Mouse (Mus musculus) embryo, embryonic 10 days (tissue): ENCODE data around the gene Gli2.

Source experiments
- DNase-seq: peaks from one replicate; pipeline ENCODE4 v3.0.0-alpha.2; 2015; ENCODE audit warnings: low spot score

The Gli2 gene

DNA sequence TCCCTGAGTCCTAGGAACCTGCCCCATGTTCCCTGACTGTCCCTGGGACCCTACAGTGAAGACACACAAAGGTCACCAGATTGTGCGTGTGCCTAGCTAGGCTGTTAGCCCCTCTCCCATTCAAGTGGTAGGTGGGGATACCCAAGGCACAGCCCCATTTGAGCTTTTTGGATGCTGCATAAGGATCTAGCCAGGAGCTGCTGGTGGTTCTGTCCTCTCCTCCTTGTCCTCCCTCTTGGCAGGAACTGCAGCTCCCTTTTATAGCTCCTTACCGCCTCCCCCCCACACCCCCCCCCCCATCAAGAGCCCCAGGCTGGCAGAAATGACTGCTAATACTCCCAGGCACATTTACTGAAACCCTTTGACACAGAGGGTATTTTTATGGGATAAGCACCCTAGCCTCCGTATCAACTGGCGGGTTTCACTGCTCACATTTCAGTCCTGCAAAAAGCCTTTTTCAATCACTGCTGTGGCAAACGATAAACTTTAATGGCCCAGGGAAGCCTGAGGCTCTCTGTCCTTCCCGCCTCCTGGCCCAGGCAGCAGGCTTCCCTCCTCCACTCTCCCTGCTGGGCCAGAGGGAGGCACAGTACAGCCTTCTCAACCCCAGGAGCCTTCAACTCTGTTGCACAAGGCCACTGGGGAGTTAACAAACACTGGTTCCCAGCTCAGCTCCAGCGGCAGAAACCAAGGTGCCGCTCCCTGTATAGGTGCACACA lies 151.4 kb downstream of the Gli2 start:
- peak; percentile 62 for DNase-seq

DNA sequence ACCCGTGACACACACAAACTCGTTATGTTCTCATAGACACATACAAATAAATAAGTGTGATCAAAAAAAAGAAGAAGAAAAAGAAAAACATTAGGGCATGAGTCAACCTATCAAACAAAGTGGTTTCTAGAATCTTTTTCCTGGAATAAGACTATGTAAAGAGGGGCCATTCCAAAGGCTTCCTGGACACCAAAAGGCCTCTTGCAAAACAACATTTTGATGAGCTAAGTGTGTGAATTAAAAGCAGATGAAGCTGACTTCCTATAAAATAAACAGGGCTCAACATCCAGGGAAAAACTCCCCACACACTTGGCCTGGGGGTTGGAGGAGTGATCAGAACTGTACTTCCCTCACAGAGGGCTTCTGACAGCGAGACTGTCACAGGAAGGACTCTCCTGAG lies 155.1 kb downstream of the Gli2 start:
- DNase-seq, result no peak

DNA sequence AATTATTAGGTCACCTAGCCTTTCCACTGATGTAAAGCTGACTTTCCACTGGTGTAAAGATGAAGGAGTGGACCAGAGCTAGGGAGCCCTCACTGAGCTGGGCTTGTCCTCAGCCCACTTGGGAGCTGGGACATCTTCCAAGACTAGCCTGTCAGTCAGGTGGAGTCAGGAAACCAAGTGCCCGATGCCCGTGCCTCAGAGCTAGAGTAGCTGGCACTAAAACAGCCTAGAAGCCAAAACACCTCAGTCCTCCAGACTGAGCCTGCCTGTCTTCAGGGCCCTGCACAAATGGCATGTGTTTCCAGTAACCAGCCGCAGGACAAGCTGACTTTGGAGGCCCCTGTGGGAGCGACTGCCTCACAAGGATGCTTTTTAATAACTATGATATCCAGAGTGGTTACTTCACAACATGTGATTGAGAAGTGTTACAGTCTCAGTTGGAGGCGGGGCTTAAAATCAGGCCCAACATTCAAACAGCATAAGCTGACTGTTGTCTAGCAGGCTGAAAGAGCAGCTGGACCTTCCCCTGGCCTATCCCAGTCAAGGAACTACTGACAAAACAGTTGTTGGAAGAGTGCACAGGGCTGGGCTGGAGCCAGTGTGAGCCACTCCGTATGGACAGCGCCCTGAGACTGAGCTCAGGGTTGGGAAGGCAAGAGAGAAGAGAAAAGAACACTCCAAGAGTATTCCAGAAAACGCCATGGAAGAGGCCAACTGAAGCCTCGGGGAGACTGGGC lies 158.2 kb downstream of the Gli2 start:
- DNase-seq, result no peak

DNA sequence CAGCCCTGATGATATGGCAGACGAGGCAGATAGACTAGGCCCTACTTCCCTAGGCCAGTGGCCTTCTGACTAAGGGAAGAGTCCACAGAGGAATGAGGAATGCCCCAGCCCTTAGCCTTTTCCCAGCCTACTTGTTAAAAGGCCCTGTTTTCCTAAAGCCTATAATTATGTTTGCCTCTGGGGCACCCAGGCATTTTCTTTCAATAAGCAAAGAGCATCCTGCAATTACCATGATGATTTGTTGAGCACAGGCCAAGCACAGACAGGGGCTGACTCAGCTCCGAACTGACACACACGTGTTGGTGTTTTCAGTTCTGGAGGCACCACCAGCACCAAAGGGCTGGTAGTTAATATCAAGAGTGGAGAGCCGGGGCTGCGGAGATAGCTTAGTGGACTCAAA lies 162.0 kb downstream of the Gli2 start:
- DNase-seq, result no peak

DNA sequence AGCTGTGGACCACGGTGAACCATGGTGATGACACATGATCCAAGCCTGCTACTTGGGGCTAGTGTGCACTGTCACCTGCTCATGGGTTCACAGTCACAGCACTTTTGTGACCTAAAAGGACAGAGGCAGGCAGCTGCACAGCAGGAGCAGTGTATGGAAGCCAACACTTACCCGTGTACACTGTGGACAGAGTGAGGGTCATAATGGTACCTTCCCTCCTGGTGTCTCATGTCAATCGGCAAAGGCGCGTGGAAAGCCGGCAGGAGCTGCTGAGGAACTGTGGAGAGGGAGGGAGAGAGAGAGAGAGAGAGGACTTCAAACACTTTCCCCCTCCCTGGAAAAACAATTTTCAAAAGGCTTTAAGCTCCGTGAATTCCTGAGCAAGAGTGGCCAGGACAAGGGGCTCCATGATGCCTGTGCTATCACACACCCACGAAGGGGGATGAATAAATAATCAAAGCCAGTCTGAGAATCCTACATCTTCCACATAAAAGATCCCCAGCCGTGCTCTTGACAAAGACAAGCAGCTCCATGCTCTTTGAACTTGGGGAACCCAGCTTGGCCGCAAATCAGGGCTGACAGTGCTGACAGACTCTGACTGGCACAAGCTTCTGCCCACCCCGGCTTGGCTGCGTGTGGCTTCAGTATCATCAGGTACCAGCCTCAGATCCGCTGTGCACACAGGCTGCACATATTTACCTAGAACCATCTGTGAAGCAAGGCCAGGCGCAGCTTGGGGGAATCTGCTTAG lies 163.1 kb downstream of the Gli2 start:
- DNase-seq, result peak; percentile 32

DNA sequence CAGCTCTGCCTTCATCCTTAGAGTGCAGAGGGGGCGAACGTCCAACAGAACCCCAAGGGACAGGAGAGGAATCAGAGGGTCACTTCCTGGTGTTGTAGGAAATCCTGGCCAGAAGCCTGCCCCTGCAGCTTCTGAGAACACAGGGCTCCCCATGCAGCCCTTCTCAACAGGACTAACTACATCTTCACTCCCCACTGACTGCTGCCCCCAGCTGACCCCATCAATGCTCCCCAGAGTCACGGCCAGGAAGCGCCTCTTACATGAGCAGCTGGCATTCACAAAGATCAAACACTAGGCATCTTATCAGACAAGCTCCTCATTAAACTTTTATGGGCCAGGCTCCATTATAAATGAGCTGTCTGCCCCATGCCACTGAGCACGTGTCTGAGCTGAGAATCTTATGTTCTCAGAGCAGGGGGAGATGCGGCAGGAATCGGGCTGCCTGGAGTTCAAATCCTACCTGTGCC lies 172.6 kb downstream of the Gli2 start:
- peak; percentile 34 for DNase-seq

DNA sequence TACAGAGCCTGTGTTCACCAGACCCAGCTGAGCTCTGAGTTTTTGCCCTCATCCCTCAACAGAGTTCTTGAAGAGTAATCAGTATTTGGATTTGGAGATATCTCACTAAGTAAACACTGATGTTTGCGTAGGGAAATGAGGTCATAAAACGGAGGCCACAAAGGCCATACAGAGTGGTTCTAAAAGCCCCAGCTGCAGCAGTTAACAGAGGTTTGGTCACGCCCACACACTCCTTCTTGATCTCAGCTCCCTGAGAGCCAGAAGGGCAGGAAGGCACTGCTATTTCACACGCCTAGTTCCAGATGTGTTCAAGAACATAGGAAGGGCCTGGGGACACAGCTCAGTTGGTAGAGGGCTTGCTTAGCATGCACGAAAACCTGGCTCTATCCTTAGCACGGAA lies 175.1 kb downstream of the Gli2 start:
- DNase-seq, result peak; percentile 53

DNA sequence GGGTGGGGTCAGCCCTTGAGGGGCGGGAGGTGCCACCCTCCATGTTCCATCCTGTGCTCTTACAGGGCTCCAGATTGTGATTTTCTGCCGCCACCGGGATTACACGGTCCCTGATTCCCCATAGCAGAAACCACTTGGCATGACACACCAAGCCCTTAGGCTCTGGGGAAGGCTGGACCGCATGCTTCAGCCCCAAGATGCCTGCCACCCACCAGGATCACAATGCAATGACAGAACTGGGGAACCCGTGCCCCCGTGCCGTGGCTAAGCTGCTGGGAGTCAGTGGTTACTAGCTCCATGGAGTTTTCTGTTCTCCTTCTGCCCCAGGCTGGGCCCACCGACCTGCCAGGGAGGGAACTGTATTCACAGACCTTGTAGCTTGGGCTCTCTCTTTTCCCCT lies 178.2 kb downstream of the Gli2 start:
- no peak for DNase-seq

DNA sequence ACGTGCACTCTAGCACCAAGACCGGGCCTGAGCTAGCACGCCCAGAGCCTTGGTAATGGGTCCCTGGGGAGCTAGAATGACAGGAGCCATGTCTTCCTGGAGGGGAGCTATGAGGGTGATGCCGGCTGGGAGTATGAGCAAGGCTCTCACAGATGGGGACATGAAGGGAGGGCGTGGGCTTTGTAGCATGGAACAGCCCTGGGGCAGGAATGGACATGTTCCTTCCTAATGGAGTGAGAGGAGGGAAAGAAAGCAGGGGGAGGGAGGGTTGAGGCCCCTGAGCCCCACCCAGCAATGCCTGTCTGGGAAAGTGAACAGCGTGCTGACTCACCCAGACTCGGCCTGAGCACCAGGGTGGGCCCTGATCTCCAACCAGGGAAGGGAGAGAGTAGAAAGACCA lies 179.9 kb downstream of the Gli2 start:
- no peak for DNase-seq

DNA sequence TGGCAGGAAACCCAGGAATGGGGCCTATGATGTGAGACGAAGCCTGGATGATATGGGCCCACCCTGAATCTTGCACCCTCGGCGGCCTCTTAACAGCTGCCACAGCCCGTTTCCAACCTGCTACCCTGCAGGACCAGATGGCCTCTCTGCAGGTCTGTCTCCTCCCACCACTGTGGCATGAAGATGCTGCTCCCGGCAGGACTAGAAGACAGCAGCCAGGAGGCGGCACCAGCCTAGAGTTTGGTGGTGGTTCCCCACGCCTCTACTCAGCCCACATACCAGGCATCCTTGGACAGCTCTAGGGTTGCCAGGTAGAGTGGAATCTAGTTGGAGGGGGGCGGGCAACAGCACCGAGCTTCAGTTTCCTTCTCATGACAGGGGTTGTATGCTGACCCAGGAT lies 188.7 kb downstream of the Gli2 start:
- DNase-seq, result no peak

DNA sequence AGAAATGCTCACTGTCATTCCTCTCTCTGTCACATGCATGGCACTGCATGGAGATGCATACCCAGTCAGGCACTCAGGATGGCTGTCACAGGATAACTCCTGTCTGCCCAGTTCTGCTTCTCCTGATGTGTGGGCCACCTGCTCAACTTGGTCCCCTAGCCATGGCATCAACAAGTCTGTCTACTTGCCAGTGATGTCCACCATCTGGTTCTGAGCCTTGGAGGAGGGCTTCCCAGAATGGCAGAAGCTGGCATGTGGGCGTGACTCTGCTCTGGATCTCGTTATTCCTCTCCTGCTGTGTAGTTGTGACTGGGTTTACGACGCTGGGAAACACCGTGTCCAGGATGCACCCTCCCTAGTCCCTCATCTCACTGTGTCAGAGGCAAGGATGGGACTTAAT lies 189.4 kb downstream of the Gli2 start:
- DNase-seq, result no peak

DNA sequence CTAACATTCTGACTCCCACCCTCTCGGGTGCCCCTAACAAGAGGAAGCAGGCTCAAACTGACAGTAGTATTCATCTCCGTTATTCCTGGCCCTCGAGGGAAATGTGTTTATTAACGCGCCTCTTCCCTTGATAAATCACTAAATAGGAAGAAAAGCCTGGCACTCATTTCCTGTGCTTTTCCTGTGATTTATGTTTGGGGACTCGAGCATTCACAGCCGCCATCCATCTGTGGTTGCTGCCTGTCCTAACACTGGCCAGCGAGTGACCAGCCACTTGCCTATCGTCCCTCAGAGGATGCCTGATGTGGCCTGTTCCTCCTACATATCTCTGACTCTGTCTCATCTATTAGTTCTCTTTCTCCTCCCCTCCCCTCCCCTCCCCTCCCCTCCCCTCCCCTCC lies 195.3 kb downstream of the Gli2 start:
- DNase-seq, result peak; percentile 42

DNA sequence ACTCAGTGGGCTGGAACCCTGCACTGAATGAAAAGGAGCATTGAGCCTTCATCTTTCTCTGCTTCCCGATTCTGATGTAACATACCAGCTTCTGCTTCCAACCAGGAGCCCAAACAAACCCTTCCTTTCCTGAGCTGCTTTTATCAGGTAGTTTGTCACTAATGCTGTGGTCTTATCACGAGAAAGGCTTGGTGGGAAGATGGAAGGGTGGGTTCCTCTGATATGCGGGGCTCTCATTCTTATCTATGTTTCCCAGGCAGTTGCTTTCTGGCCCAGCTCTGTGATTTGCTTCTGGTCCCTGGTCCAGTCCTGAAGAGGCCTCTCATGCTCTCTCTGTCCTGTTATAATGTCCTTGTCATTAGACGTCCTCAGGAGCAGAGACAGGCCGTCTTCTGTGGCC lies 222.8 kb downstream of the Gli2 start:
- no peak for DNase-seq

DNA sequence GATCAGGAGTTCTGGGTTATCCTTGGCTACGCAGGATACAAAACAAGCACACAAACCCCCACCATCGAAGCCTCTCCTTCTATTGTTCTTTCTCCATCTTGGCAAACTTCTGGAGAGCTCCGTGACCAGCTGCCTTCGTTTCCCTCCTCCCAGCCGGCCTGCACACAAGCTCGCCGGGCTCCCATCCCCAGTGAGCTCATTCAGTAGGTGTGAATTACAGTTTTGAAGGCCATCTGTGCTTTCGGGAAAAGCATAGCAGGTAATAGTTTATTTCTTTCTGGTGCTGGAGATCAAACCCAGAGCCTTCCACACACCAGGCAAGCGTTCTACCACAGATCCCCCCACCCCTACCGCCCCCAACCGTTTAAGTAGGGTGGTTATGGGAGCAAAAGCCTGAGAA lies 226.8 kb downstream of the Gli2 start:
- DNase-seq, result no peak

DNA sequence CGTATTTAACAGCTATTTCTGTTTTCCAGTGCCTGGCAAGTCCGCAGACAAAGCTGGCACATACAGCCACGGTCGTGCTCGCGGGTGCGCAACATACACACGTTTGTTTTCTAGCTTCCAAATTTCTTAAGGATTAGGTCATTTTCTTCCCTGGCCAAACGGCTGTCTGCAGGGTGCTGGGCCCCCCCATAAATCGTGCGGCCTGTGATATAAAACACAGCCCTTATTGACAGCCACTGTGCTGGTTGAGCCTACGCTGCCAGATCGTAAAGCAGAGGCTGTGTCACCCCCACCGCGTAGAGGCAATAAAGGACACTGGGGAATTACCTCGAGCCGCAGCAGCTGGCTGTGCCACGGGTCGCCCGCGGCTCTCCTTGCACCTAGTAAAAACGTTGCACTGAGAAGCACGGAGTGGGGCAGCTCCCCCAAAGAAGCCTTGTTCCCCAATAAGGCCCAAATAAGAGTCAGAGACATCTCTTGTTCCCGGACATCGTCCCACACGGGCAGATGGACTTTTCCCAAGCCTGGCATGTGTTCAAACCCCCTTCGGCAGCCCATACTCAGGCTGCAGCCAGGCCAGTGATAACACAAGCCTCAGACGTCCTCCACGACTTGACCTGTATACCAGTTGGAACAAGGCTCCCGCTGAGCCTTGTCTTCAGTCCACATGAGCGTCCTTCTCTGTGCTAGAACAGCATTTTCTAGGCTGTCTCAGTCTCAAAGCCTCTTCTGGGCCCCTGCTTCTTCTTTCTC lies 227.8 kb downstream of the Gli2 start:
- peak; percentile 18 for DNase-seq

DNA sequence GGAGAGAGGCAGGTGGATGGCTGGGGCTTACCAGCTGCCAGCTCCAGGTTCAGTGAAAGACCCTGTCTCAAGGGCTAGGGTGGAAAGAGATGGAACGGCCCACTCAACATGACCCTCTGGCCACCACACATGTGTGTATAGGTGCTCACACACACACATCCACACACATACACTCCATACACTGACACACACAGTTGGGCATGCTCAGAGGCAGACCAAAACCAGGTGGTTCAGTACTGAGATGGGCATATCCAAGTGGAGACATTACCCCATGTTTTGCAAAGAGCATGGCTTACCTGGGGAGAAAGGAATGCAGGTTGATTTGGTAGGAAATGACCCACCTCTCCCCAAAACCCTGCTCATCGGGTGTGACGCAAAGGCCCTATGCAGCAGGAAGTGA lies 228.4 kb downstream of the Gli2 start:
- DNase-seq, result no peak

DNA sequence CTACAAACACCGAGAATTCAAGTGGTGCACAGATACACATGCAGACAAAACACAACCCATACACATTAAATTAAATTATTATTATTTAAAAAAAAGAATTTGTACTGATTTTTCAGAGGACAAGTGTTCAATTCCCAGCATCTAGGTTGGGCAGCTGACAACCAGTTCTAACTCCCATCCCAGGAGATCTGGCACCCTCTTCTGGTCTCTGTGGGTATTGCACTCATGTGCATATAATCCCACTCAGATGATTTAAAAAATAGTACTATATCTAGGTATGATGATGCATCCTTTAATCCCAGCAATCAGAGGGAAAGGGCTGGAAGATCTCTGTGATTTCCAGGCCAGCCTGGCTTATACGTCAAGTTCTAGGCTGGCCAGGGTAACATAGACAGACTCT lies 231.2 kb downstream of the Gli2 start:
- no peak for DNase-seq

DNA sequence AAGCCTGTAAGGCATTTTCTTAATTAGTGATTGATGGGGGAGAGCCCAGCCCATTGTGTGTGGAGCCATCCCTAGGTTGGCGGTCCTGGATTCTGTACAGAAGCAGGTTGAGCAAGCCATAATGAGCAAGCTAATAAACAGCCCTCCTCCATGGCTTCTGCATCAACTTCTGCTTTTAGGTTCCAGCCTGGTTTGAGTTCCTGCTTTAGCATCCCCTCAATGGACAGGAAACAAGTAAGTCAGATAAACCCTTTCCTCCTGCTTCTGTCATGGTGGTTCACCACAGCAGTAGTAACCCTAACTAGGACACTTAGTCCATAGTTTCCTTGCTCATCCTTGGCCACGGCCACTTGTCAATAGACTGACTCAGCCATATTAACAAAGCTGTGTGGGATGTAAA lies 238.4 kb downstream of the Gli2 start:
- DNase-seq, result no peak

DNA sequence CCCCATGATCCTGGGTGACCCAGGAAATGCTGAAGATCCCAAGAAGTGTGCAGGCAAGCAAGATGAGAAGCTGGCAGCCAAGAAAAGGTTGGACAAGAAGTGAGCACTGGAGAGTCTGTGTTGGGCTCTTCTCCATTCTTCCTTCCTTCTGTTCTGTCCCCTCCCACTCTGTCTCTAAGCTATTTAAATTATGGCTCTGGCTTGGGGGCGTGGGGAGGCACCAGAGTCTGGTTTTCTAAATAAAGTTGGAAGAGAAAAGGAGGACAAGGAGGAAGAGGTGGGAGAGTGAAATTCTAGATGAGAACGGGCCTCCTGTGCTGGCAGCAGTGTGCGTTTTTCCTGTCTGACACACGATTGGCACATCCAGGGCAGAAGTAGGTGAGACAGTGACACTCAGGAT lies 243.1 kb downstream of the Gli2 start:
- DNase-seq, result no peak

DNA sequence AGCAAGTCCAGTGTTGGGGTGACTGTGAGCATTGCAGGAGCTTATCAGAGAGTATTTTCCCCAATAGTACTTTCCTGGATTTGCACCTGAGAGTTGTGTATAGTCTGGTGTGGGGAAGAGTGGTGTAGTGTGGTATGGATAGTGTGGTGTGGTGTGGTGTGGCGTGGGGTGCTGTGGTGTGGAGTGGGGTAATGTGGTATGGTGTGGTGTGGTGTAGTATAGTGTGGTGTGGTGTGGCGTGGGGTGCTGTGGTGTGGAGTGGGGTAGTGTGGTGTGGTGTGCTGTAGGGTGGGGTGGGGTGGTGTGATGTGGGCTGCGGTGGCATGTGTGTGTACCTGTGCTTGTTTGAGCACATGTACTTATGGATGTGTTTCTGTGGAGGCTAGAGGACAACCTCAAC lies 246.7 kb downstream of the Gli2 start:
- DNase-seq, result no peak

DNA sequence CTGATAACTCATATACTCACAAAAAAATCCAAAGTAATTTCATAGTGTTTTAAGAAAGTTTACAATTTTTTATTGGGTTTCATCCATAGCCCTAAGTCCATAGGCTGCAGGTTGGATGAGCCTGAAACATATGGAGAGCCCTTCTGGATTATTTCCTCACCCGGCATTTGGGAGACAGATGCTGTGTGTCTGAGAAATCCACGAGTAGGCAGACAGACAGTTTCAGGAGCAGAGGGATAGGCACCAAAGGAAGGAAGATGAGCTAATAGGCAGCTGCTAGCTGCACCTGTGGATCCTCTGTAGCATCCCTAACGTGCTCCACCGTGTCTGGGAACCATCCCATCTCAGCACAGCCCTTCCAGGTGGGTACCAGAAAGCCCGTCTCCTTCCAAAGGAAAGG lies 251.3 kb downstream of the Gli2 start:
- DNase-seq, result no peak
